Mouse (Mus musculus) left cerebral cortex, adult 8-10 months (tissue): ENCODE results near the gene Bach2. TPM values are rescaled to one million over a fixed set of nuclear protein-coding genes. Genes with fewer than 3 reads are reported as not detected.
A peak's percentile ranks its signal among the peaks of the same experiment; 100 is the strongest.

ENCODE experiments used
- DNase-seq, 2 experiments: peaks; one replicate each; pipeline ENCODE4 v3.0.0; 2022; ENCODE audit warnings: low spot score in 2 of 2
- total RNA-seq, 4 experiments: library from RNA; stranded (reverse); gene quantifications; 2 replicates each; pipeline ENCODE4 v1.2.4; 2022

Bach2 gene
- total RNA-seq, 4 experiments from 2014 or later, result 9.6 to 22.4 (median 15.1) TPM

GRCm38 (mm10) chr4:32560724-32561554, 322.3 kb downstream of the Bach2 start:
- DNase-seq, result no peak

GRCm38 (mm10) chr4:32561555-32562095, 323.0 kb downstream of the Bach2 start:
- peak in 1 of 2 experiments; percentile 60 for DNase-seq

- DNase-seq, result no peak
Measured at GRCm38 (mm10) chr4:32562319-32563115, 323.9 kb downstream of the Bach2 start.

- DNase-seq, result no peak
Measured at GRCm38 (mm10) chr4:32564416-32564815, 325.8 kb downstream of the Bach2 start.

- no peak for DNase-seq
Measured at GRCm38 (mm10) chr4:32564918-32565317, 326.3 kb downstream of the Bach2 start.

GRCm38 (mm10) chr4:32569054-32569453, 330.4 kb downstream of the Bach2 start:
- DNase-seq, result no peak

GRCm38 (mm10) chr4:32569995-32570938, 331.7 kb downstream of the Bach2 start:
- DNase-seq, result peak in 1 of 2 experiments; percentile 45

GRCm38 (mm10) chr4:32570939-32571317, 332.3 kb downstream of the Bach2 start:
- no peak for DNase-seq

GRCm38 (mm10) chr4:32571441-32571840, 332.8 kb downstream of the Bach2 start:
- DNase-seq, result no peak

GRCm38 (mm10) chr4:32572118-32572517, 333.5 kb downstream of the Bach2 start:
- no peak for DNase-seq

- DNase-seq, result no peak
Measured at GRCm38 (mm10) chr4:32573586-32573985, 335.0 kb downstream of the Bach2 start.

GRCm38 (mm10) chr4:32574604-32575003, 336.0 kb downstream of the Bach2 start:
- DNase-seq, result no peak

- DNase-seq, result no peak
Measured at GRCm38 (mm10) chr4:32575165-32575564, 336.6 kb downstream of the Bach2 start.

GRCm38 (mm10) chr4:32579850-32580249, 341.2 kb downstream of the Bach2 start:
- DNase-seq, result no peak

- no peak for DNase-seq
Measured at GRCm38 (mm10) chr4:32584181-32584580, 345.6 kb downstream of the Bach2 start.

- DNase-seq, result no peak
Measured at GRCm38 (mm10) chr4:32586596-32586995, 348.0 kb downstream of the Bach2 start.

GRCm38 (mm10) chr4:32587543-32587942, 348.9 kb downstream of the Bach2 start:
- no peak for DNase-seq

- no peak for DNase-seq
Measured at GRCm38 (mm10) chr4:32588237-32588636, 349.6 kb downstream of the Bach2 start.

- DNase-seq, result no peak
Measured at GRCm38 (mm10) chr4:32601135-32601534, 362.5 kb downstream of the Bach2 start.

GRCm38 (mm10) chr4:32602660-32603059, 364.1 kb downstream of the Bach2 start, which contains the start of gene Gja10:
Gja10 (minus strand) TSS chr4:32602760.
- no peak for DNase-seq
